Mouse (Mus musculus) 3T3-L1 (cell line): Measurements from ENCODE around the gene Fpgs.

Experiments
- DNase-seq: peaks from one replicate; pipeline ENCODE4 v3.0.0-alpha.2; 2015; ENCODE audit warnings: low read depth, low spot score

The Fpgs gene

DNA sequence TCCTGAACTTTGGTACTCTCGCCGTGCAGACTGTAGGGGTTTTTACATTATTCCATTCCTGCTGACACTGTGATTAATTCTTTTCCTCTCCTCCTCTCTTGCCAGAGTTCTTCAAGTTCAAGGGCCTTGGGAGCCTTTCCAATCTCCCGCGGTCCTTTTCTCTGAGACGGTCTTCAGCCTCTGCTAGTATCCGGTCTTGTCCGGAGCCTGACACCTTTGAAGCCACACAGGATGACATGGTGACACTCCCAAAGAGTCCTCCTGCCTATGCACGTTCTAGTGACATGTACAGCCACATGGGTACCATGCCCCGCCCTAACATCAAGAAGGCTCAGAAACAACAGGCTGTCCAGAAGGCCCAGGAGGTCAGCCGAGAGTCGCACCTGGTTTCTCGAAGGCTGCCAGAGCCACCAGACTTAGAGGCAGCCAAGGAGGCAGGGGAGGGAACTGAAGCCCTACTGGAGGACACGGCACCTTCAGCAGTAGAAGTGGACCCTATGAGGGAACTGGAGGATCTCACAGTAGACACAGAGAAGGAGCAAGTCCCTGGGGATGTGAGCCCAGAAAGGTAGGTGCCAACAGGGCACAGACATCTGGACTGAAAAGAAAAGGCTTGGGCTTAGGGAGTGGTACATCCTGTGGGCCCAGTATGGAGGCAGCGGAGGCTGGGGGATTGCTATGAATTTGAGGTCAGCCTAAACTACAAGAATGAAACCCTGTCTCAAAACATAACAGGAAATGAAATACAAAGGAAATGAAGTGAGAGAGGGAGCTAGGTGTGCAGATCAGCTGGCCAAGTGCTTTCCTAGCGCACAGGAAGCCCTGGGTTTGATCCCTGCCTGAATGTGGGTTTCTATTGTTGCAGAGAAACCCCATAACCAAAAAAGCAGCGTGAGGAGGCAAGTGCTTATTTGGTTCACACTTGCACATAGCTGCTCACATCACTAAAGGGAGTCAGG lies 21.2 kb upstream of the Fpgs start:
- no peak for DNase-seq

DNA sequence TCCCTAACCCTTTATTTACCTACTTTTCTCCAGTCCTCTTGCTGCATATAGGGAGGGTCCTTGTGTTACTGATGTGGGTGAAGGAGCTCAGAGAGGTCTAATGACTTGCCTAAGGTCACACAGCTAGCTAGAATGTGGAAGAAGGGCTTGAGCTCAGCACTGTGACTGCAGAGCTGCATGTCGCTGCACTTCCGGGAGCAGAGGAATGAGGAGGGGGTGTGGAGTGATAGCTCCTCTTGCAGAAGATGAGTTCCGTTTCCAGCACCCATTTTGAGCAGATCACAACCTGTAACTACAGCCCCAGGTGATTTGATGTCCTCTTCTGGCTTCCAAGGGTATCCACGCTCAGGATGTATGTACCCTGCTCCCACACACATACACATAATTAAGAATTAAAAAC lies 20.2 kb upstream of the Fpgs start:
- no peak for DNase-seq

DNA sequence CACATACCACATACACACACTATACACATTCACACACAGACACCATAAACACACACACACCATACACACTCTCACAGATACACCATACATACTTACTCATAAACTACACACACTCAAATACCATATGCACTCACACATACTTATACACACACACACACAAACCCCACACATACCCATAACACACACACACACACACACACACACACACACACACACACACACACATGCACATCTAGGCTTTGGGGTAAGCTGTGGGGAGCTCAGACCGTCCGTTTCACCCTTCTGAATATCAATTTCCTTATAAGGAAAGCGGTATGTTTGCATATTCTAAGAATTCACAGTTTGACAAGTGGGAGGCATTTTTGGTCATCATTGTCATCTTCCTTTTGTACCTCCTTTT lies 18.6 kb upstream of the Fpgs start:
- DNase-seq, result no peak

DNA sequence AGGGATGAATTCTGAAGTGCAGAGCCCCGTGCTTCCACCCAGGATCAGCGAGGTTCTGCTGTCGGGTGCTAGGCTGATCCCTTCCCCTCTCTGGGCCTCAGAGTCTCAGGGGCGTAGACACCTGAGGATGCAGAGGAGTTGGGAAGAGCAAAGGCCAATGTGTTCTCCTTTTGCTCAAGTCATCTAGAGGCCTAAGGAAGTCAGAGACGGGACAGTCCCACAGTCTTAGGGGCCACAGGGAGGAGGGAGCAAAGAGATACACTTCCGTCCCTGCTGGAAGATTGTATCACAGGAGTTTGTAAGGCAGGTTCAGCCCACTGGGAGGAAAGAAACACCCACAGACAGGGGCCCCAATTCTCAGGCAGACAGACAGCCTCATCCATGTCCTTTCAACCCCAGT lies 18.1 kb upstream of the Fpgs start:
- DNase-seq, result no peak

DNA sequence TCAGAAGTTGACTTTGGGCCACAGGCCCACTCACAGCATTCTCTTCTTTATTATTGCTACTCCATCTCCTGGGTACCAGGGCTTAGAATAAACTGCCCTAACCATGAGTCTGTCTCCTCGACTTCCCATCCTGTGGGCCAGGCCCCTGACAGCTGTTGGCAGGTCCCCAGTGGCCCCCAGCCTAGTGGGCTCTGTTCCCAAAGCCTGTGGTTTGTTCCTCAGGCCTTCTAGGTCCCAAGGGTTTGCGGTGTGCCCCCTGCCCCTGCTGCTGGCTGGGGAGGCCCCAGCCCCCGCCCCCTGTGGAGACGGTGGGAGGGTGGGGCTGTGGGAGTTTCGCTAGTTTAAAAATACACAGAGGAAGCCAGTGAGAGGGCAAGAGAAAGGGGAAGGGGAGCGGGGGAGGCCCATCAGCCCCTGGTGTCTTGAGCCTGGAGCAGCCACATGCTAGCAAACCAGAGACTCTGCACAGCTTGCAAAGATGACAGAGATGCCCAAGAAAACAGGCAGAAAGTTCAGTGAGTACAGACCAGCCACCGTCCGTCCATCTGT lies 16.8 kb upstream of the Fpgs start, which contains the start of gene Sh2d3c:
Gene Sh2d3c (plus strand): TSS at position 375 of the 549 bp plus-strand sequence.
- DNase-seq, result peak; percentile 76

DNA sequence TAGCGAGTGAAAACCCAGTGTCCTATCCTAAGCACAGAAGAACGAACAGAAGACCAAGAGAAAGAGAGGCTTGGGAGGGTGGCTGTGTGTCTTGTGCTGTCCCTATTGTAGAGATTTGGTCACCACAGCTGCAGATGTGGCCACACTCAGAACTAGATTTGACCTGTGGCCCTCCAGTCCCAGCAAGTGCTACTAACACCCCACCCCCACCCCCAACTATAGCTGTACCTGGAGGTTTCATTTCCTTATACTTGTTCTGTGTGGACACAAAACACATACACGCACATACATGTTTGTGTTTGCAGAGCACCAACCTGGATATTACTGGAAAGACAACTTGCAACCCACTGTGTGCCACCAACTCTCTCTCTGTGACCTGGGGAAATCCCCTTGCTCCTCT lies 16.1 kb upstream of the Fpgs start:
- no peak for DNase-seq

DNA sequence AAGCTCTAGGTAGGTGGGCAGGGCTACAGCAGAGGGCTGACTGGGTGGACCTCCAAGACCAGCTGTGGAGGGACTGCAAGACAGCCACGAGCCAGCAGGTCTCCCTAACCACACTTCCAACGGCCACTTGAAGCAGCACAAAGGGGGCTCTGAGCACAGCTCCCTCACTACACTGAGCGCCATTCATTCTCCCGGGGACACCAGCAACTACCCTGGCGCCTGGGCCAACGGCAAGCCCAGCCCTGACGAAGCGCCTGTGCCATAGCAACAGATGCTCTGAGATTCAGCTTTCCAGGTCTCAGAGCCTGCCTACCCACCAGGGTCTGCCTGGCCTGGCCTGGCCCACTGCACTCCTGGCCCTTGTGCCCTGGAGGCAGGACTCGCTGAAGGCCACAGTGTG lies 14.8 kb upstream of the Fpgs start:
- DNase-seq, result no peak

DNA sequence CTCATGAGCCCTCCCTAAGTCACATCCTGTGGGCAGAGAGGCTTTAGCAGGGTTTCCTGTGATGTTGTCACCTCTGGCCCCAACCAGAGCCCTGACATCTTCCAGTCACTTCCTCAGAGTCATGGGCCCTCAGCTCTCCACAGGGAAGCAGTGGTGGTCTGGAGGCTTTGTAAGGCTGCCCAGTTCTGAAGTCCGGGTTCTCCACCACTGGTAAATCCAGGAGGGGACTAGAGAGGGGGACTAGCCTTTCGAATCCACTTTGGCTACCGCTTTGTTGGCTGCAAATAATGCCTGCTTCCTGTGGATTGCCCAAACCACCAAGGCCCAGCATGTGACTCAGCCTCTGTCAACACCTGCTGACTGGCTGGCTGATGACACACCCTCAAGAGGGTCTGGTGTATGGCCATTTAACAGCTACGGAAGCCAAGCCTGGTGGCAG lies 11.1 kb upstream of the Fpgs start:
- peak; percentile 88 for DNase-seq

DNA sequence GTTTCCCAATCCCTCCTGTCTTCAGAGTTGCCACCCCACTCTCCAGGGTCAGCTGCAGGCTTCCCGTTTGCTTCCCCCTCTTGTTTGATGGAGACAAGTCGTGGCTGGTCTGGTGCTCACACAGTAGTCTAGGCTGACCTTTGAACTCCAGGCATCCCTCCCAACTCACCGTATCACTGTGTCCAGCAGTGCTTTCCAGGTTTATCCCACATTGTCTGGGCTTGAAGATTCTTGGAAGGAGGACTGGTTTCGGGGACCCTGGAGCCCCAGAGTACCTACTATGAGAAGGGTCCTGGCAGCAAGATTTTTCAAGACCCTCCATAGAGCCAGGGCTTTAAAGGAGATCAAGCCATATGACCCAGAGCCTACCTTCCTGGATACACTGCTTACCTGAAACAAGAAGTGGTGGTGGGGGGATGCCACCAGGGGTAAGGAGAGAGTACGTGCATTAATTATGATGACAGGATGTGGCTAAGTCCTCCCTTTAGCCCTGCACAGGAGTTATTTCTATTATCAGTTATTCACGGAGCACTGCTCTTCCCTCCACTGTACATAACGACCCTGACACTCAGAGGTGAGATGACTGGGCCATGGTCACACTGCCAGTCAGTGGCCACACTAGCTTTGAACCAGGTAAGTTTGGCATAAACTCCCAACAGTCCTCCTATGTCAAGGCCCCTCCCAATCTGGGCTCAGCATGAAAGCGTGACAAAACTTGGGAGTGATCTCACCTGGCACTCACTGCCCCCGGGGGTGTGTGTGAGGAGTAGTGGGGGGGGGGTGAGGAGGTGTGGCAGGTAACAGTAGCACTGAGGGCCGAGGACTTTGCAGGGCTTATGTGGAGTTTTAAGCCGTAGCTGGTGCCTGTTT lies 10.4 kb upstream of the Fpgs start:
- no peak for DNase-seq

DNA sequence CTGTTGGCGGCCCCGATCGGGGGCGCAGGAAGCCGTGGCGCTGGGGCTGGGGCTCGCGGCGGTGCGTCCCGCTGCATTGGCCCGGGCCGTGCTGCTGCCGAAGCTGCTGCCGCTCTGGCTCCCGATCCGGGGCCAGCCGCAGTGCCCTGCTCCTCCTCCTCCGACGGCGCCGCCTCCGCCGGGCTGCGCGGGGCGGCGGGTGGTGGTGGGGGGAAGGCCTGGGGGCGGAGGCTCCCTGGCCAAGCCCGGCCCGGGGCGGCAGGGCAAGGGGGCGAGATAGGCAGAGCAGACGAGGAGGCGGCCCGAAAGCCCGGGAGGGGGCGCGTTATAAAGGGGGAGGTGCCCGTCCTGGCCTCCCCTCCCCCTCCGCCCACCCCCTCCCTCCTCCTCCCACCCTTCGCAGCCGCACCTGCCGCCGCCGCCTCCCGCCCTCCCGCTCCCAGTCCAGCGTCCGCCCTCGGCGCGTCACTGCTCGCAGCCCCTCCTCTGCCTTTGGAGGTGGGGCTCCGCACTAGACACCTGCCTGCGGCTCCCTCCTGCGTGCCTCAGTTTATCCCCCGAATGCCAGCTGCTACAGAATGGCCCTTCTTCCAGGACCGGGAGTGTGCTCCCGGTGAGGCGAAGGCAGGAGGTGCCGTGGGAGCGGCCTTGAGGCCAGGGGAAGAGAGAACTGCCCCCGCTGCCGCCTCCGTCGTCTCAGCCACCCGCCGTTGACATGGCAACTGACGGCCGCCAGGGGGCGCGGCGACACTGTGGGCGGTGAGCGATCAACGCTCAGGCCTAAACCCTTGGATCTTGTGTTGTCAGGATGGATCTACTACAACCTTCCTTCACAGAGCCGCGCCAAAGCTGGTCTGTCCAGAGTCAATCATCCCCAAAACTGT lies 9.2 kb upstream of the Fpgs start, which contains the start of gene Cdk9:
Gene Cdk9 (minus strand): TSS at position 143 of the 884 bp plus-strand sequence.
- peak; percentile 92 for DNase-seq

DNA sequence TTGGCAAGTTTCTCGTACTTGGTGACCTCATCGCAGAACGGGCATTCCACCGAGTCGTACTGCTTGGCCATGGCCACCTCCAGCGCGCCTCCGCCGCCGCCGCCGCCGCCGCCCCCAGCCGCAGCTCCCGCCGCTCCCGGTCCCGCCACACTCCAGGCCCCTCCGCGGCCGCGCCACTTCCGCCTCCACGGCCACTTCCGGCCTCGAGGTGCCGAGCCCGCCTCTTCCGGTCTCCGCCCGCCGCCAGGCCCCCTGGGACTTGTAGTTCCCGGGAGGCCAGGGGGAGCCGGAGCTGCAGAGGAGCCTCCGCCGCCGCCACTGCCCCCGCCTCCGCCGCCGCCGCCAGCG lies 8.6 kb upstream of the Fpgs start:
- peak; percentile 87 for DNase-seq

DNA sequence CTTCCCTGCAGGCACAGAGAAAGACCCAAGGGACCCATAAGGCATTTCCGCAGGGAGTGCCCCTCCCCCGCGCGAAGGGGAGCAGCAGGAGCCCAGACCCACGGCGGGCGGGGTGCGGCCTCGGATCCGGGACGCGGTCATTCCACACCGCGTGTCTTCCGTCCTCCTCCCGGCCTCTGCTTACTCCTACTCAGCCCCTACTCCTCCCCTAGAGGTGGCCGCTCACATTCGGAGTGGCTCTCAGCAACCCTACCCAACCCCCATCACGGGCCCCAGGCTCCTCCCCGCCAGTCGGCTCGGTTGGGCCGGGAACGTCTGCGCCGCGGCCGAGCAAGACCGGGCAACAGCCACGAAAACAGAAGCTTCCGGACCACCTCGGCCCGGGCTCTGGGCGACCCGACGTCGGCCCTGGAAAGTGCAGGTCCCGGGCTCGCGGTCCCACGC lies 8.2 kb upstream of the Fpgs start:
- DNase-seq, result peak; percentile 81

DNA sequence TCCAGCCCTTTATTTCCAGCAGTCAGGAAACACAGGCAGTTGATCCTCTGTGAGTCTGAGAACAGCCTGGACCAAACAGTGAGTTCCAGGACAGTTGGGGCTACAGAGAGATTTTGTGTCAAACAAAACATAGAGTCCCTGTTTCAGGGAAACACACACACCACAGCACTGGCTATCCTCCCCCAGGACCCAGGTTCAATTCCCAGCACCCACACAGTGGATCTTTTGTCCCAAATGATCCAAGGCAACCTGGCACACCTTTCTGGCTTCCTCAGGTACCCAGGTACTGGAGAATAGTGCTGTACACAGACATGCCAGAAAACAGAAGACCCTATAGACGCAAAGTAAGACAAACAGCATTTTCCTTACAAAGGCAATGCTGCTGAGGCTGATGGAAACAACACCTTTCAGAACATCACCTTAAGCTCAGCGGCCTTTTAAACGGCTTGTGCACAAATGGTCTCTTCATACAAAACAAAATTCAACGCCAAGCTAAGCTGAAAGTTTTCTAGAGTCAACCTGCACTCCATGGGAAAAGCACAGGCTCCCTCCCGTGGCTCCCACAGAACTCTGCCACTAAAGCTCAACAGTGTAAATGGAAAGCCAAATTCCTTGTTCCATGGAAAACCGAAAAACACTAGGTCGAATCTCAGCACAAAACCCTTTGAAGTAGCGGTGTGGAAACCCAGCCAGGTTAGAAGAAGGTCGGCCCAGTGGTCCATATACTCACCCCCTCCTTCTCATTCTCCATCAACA lies 7.5 kb upstream of the Fpgs start:
- peak; percentile 50 for DNase-seq

DNA sequence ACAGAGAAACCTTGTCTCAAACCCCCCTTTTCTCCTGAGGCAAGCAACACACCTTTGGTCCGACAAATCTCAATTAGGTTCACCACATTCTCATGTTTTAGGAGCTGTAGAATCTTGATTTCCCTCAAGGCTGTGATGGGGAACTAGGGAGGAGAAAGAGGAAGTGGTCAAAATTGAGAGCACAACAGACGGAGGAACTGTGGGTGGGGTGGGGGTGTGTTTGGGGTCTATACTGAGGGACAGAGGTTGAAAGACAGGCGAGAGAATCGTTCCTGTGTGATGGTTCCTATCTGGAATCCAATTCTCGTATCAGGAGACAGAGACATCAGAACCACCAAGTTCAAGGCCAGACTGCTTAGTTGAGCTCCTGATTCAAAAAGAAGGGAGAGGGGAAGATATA lies 6.5 kb upstream of the Fpgs start:
- DNase-seq, result no peak

DNA sequence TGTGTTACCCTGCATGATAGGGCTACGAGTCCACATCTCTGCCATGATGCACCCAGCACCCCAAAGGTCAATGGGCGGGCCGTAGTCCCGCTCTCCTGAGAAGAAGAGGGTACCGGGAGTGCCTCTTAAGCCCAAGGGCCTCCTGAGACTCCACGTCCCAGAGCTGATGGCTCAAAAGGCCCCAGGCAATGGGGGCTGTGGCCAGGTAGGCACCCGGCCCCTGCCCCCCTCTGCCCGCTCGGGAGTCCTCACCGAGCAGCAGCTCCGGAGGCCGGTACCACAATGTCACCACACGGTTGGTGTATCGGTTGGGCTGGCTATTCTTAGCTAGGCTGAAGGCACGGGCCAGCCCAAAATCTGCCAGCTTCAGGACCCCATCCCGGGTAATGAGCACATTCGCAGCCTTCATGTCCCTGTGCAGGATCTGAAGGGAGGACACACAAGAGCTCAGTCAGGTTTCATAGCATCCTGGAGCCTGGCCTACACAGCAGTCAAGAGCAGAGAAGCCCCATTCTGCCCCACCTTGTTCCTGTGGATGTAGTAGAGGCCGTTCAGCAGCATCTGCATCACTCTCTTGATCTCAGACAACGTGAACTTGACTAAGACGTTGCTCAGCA lies 5.7 kb upstream of the Fpgs start:
- no peak for DNase-seq

DNA sequence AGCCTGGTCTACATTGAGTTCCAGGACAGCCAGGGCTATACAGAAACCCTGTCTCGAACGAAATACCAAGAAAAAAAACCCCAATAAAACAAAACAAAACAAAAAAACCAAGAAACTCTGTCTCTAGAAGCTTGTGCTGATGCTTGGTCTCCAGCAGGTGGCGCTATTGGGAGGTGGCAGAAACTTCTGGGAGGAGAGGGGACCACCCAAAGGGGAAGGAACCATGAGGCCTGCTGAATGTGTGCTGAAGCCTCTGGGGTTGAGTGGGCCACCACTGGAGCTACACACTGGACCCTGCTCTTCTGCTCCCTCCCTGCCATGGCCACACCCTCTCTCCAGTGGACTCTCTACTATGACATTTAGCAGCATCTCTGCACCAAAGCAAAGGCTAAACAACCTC lies 4.7 kb upstream of the Fpgs start:
- peak; percentile 79 for DNase-seq

DNA sequence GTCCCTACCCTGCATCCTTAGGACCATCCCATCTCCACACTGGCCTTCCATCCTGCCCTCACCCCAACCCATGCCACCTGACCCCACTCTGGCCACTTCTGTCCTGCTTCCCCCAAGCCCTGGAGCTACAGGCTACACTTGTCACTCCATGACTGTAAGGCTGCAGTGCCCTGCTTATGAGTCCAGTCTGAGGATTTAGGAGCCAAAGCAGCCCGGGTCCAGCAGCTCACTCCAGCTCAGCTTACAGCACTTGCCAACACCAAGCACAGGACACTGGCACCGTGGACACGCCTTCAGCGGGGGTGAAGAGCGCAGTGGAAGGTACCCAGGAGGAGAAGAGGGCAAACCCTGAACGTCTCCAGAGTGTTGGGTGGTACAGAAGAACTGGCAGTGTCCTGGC lies 3.0 kb upstream of the Fpgs start:
- no peak for DNase-seq

DNA sequence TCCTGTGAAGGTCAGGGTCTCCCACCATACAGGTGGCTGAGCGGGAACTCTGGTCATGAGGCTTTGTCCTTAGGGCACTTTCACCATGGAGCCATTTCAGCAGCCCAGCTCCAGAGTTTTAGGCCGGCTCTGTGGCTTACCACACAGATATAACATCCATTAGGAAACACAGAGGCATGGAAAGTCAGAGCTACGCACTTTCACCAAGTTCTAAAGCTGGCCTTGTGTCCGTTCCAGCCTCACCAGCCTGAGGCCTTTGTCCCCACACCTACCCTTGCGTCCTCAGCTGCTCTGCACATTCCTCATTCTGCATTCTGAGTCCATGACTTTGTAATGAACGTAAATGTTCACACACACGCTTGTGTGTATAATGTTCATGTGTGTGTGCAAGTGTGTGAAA lies 1.1 kb upstream of the Fpgs start:
- DNase-seq, result no peak

DNA sequence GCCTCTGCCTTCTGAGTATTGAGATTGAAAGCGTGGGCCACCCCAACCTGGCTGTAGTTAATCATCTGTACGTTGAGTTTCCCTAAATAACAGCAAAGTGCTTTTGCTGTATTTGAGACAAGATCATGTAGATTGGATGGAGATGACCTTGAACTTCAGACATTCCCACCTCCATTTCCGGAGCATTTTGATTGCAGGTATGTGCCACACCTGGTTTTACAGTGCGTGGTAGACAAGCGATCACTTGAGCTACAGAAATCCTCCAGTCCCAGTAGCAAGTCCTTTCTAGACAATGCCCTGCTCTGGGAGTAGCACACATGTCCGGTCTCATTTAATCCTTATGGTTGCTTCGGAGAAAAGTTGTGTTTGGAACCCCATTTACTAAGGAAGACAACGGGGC lies 899 bp downstream of the Fpgs start:
- no peak for DNase-seq
